Mouse (Mus musculus): ENCODE measurements at regions not wholly inside any gene's neighbourhood (a gene's known extent, or its start where the extent isn't known, plus 50 kb on each side); places are given as distances from the start of the nearest gene placed in this dataset.

DNA sequence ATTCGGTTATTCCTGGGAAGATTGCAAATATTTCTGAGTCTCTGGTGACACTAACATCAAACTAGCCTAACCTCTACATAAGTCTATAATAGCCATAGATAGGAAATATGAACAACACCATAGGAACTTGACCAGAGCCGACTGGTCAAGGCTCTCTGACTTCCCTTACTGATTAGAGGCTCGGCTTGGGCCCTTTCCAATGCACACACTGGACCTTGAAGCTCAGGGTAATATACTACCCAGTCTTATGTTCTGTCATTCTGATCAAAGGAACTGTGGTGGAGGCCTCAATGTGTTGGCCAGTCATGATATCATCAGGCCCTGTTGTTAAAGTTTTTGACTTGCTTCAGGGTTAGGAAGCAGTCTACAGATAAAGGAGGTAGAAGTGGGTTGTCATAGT, 243.8 kb upstream of the Rora start:
- Histone ChIP-seq H3K27ac (ENCODE audit: low read depth) (no peak overlapping the region), H3K9ac (no peak overlapping the region), H3K27me3 (ENCODE audit: insufficient read depth, low read length) (no peaks in the 10 kb centered on the region), H3K4me3 (ENCODE audit: low read depth, low read length) (no peak overlapping the region), H3K9me3 (ENCODE audit: low read depth, low read length) (no peaks in the 10 kb centered on the region), H3K4me1 (ENCODE audit: insufficient read depth) (no peaks in the 10 kb centered on the region), H3K36me3 (ENCODE audit: insufficient read depth) (no peaks in the 10 kb centered on the region), H3K4me2 (no peak overlapping the region)
- no peak for DNase-seq
- TF ChIP-seq CTCF (IDR thresholded peaks at IDR 0.05; ENCODE audit: low read depth), result no peak
- 83% methylated on average over 3 of the region's 3 CpGs for WGBS
- ATAC-seq (ENCODE audit: insufficient read depth), result no peak

DNA sequence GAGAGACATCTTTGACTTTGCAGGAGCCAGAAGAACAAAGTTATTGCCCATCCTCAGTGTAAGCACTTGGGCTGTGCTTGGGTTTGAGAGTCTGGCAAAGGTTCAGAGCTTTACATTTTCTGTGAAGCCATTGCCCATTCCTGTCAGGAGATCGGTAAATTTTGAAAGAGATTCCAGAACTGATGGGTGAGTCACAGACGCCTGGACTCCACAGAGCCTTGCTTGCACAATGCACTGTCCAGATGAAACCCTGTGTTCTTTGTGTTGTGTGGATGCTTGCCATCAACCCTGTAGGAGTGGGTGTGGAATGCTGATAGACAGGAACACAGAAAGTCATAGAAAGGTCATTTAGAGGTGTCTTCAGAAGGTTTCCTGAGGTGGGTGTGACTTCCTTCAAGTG, 227.3 kb upstream of the Rora start:
- no peaks in the 10 kb centered on the region for H3K27me3 ChIP-seq (ENCODE audit: insufficient read depth, low read length)
- H3K4me2 ChIP-seq, result no peak overlapping the region
- H3K9ac ChIP-seq, result no peak overlapping the region
- DNase-seq (no peak), ATAC-seq (ENCODE audit: insufficient read depth) (no peak)
- H3K36me3 ChIP-seq (ENCODE audit: insufficient read depth), result no peaks in the 10 kb centered on the region
- no peak overlapping the region for H3K4me3 ChIP-seq (ENCODE audit: low read depth, low read length)
- TF ChIP-seq CTCF (IDR thresholded peaks at IDR 0.05; ENCODE audit: low read depth), result no peak
- H3K27ac ChIP-seq (ENCODE audit: low read depth), result no peak overlapping the region
- H3K4me1 ChIP-seq (ENCODE audit: insufficient read depth), result no peaks in the 10 kb centered on the region
- 62% methylated on average over 2 of the region's 2 CpGs for WGBS
- H3K9me3 ChIP-seq (ENCODE audit: low read depth, low read length), result no peaks in the 10 kb centered on the region

DNA sequence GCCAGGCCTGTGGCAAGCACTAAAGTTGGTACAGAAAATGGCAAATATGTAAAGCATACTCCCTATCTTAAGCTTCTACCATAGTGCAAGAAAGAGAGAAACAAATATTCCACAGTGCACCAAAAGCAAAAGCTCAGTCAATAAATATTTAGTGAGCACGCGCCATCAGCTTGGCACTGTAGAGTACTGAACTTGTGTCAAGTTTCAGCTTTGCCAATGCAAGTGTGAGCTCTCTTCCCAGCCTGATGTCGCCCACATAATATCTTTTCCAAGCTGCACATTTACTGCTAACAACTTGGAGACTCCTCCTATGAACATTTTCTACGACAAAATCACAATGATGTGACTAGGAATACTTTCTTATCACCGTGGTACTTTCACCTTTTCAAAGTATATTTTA, 190.8 kb upstream of the Rora start:
- H3K27ac ChIP-seq (ENCODE audit: low read depth), result no peak overlapping the region
- TF ChIP-seq CTCF (IDR thresholded peaks at IDR 0.05; ENCODE audit: low read depth), result no peak
- no peaks in the 10 kb centered on the region for H3K4me1 ChIP-seq (ENCODE audit: insufficient read depth)
- ATAC-seq (ENCODE audit: insufficient read depth) (no peak), DNase-seq (no peak)
- WGBS, result 85% methylated on average over 5 of the region's 5 CpGs
- no peak overlapping the region for H3K4me2 ChIP-seq
- no peaks in the 10 kb centered on the region for H3K36me3 ChIP-seq (ENCODE audit: insufficient read depth)
- no peak overlapping the region for H3K4me3 ChIP-seq (ENCODE audit: low read depth, low read length)
- H3K9ac ChIP-seq, result no peak overlapping the region
- H3K9me3 ChIP-seq (ENCODE audit: low read depth, low read length), result no peaks in the 10 kb centered on the region
- no peaks in the 10 kb centered on the region for H3K27me3 ChIP-seq (ENCODE audit: insufficient read depth, low read length)

DNA sequence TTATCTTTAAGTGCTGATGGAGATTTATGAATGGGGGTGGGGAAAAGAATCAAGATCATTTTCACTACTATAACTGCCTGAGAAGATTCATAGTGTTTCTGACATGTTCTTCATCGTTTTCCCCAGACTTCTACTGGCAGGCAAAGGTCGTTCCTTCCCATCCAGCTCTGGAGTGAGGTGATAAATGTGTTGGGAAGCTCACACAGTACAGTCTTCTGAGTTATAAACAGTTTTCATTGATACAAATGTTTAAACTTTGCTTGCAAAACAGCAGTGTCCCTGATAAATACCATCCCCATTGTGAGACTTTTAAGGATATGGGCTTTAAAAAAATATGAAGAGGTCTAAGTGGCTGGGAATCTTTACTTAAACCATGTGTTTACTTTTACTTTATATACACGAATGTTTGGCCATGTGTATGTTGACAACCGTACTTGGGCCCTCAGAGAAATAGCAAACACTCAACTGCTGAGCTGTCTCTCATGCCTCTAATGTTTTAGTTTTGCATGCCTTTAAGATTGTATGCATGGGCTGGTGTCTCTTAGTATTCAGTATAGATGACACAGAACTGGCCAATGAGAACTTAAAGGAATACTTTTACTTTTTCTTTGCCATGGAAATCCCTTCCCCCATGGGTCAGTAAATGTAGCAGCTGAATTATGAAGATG, 189.8 kb upstream of the Rora start:
- H3K4me3 ChIP-seq (ENCODE audit: low read depth, low read length), result no peak overlapping the region
- H3K27me3 ChIP-seq (ENCODE audit: insufficient read depth, low read length), result no peaks in the 10 kb centered on the region
- H3K9me3 ChIP-seq (ENCODE audit: low read depth, low read length), result no peaks in the 10 kb centered on the region
- no peak overlapping the region for H3K4me2 ChIP-seq
- H3K4me1 ChIP-seq (ENCODE audit: insufficient read depth), result no peaks in the 10 kb centered on the region
- no peak overlapping the region for H3K9ac ChIP-seq
- WGBS, result 12% methylated on average over 4 of the region's 4 CpGs
- no peak for TF ChIP-seq CTCF (IDR thresholded peaks at IDR 0.05; ENCODE audit: low read depth)
- no peak overlapping the region for H3K27ac ChIP-seq (ENCODE audit: low read depth)
- peak; percentile 81 for ATAC-seq (ENCODE audit: insufficient read depth)
- H3K36me3 ChIP-seq (ENCODE audit: insufficient read depth), result no peaks in the 10 kb centered on the region
- peak; percentile 61 for DNase-seq

DNA sequence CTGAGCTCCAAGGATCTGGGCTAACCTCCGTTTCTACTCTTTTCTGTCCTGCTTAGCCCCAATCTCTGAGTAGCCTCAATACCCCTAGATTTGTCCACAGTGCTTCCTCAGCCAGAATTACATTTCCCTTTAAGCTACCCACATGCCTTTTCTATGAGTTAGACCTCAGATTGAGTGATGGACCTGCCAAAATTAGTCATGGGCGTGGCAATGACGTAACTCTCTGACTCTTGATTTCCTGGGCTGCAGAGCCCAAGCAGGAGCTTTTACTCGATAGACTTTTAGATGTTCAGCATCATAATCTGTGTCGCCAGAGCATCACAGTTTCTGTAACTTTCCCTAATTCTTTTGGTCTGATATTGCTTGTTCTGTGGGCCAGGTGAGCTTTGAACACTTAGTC, 186.9 kb upstream of the Rora start:
- Histone ChIP-seq H3K9me3 (ENCODE audit: low read depth, low read length) (no peaks in the 10 kb centered on the region), H3K27me3 (ENCODE audit: insufficient read depth, low read length) (no peaks in the 10 kb centered on the region), H3K27ac (ENCODE audit: low read depth) (no peak overlapping the region), H3K4me1 (ENCODE audit: insufficient read depth) (no peaks in the 10 kb centered on the region), H3K36me3 (ENCODE audit: insufficient read depth) (no peaks in the 10 kb centered on the region), H3K4me2 (no peak overlapping the region), H3K9ac (no peak overlapping the region), H3K4me3 (ENCODE audit: low read depth, low read length) (no peak overlapping the region)
- TF ChIP-seq CTCF (IDR thresholded peaks at IDR 0.05; ENCODE audit: low read depth), result no peak
- WGBS, result 76% methylated on average over 5 of the region's 5 CpGs
- ATAC-seq (ENCODE audit: insufficient read depth), result no peak
- no peak for DNase-seq

DNA sequence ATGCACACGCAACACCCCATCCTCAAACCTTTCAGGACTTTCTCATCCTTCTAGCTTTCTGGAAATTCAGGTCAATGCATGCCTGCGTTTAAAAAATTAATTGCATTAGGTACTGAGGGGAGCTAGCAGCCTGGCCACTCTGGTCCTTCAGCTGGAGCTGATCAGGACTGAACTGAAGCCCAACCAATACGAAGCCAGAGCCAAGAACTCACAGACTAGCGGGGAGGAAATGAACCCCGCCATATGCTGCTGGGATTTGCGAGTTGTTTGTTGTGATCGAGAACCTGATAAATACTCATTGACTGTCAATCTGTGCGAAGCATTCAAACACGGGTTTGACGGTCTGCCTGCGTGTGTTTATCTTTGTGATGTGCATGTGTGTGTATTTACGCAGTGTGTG, 177.2 kb upstream of the Rora start:
- no peaks in the 10 kb centered on the region for H3K27me3 ChIP-seq (ENCODE audit: insufficient read depth, low read length)
- DNase-seq, result no peak
- no peak overlapping the region for H3K4me2 ChIP-seq
- H3K4me3 ChIP-seq (ENCODE audit: low read depth, low read length), result no peak overlapping the region
- no peaks in the 10 kb centered on the region for H3K9me3 ChIP-seq (ENCODE audit: low read depth, low read length)
- H3K9ac ChIP-seq, result no peak overlapping the region
- TF ChIP-seq CTCF (IDR thresholded peaks at IDR 0.05; ENCODE audit: low read depth), result no peak
- H3K4me1 ChIP-seq (ENCODE audit: insufficient read depth), result no peaks in the 10 kb centered on the region
- H3K36me3 ChIP-seq (ENCODE audit: insufficient read depth), result no peaks in the 10 kb centered on the region
- ATAC-seq (ENCODE audit: insufficient read depth), result no peak
- WGBS, result 83% methylated on average over 12 of the region's 12 CpGs
- no peak overlapping the region for H3K27ac ChIP-seq (ENCODE audit: low read depth)

DNA sequence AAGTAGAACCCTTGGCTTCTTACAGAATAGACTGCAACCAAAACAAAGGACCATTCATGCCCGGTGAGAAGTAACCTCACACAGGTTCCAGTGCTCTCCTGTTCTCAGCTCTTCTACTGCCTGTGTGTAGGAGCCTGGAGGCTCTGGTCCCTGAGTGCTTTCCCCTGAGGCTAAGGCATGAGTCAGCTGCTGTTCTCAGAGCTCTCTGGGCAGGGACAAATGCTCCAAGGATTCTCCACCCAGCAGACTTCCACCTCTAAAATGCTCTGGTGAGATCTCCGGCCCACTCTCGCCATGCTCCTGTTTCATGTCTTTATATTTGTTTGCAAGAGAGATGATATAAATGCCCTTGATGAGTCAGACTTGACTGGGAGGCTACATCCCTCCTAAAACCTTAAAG, 176.1 kb upstream of the Rora start:
- H3K4me3 ChIP-seq (ENCODE audit: low read depth, low read length), result no peak overlapping the region
- no peak for ATAC-seq (ENCODE audit: insufficient read depth)
- no peaks in the 10 kb centered on the region for H3K36me3 ChIP-seq (ENCODE audit: insufficient read depth)
- no peak for DNase-seq
- 78% methylated on average over 3 of the region's 3 CpGs for WGBS
- no peak overlapping the region for H3K9ac ChIP-seq
- no peak for TF ChIP-seq CTCF (IDR thresholded peaks at IDR 0.05; ENCODE audit: low read depth)
- H3K4me1 ChIP-seq (ENCODE audit: insufficient read depth), result no peaks in the 10 kb centered on the region
- no peaks in the 10 kb centered on the region for H3K9me3 ChIP-seq (ENCODE audit: low read depth, low read length)
- no peak overlapping the region for H3K27ac ChIP-seq (ENCODE audit: low read depth)
- no peaks in the 10 kb centered on the region for H3K27me3 ChIP-seq (ENCODE audit: insufficient read depth, low read length)
- no peak overlapping the region for H3K4me2 ChIP-seq

DNA sequence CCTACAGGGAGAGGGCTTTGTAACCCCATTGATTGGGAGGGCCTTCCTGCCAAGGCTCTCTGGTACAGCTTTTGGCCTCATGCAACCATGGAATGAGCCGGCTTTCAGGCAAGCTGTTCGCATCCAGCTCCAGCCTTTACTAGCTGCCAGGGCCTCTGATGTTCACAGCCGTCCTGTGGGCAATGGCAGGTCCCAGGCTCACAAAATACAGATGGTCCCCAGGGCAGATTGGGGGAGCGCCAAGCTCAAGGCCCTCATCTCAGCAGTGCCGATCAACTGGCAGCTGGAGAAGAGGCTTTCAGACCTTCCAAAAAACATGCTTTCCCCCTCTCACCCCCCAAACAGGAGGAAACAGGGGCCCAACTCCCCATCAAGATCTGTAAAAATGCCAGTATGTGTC, 166.9 kb upstream of the Rora start:
- Histone ChIP-seq H3K27me3 (ENCODE audit: insufficient read depth, low read length) (no peaks in the 10 kb centered on the region), H3K4me3 (ENCODE audit: low read depth, low read length) (no peak overlapping the region), H3K9ac (no peak overlapping the region), H3K4me2 (no peak overlapping the region), H3K27ac (ENCODE audit: low read depth) (no peak overlapping the region), H3K4me1 (ENCODE audit: insufficient read depth) (no peaks in the 10 kb centered on the region), H3K9me3 (ENCODE audit: low read depth, low read length) (no peaks in the 10 kb centered on the region), H3K36me3 (ENCODE audit: insufficient read depth) (no peaks in the 10 kb centered on the region)
- TF ChIP-seq CTCF (IDR thresholded peaks at IDR 0.05; ENCODE audit: low read depth), result no peak
- ATAC-seq (ENCODE audit: insufficient read depth), result no peak
- DNase-seq, result no peak
- 75% methylated on average over 5 of the region's 5 CpGs for WGBS

Data from lung, embryonic 14.5 days (tissue).